Mouse (Mus musculus) c-Kit-negative CD71-positive TER-119-positive erythroid progenitor cells, embryonic 14.5 days (primary cell): ENCODE results near the gene Adamts8.

Experiments used
- DNase-seq: peaks from one replicate; pipeline ENCODE4 v3.0.0-alpha.2; 2013; ENCODE audit warnings: low read depth, low spot score

Gene Adamts8

DNA sequence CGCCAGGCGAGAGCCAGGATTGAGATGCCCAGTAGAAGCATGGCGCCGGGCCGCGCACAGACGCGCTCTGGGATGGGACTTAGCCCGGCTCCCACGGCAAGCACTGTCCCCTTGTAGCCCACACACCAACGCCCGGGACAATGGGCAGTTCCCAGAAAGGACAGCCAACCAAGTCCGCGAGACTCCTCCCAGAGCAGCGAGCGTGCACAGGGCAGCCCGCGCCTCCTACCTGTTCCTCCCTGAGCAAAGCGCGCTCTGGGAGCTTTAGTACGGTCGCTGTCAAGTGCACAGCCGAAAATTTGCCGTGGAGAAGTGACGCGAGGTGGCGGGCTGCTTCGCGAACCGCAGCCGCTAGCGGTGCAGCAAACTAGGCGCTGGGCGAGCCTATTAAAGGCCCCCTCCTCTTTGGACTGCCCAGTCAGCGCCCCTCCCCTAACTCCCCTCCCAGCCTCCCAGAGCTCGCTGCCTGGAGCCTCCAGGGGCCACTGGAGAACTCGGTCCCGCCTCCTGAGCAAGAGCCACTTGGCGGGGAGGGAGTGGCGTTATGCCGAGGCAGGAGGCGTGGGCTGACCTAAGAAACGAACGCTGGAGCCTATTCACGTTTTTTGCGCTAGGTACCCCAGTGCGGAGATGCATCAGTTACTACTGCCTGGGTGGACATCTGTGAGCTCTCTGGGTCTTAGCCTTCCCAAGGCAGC, 20.0 kb upstream of the Adamts8 start, which contains the start of gene Adamts15:
Gene Adamts15, minus strand, starts transcription at position 256 of the 698 bp plus-strand sequence.
- no peak for DNase-seq

DNA sequence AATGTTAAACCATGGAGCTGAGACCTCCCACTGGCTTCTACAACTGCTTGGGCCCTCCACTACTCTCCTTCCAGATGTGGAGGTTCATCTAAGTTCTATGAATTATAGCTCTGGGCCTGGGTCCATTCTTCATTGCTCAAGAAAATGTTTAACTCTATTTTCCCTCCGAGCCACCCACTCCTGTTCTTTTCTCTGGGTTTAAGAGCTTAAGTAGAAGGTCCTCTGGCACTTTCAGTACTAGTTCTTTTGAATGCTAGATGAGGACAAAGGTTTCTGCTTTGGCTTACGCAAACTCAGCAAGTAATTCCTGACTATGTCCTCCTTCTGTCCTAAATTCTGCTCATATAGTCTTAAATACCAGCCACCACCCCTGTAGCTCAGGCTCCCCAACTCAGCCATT, 13.6 kb upstream of the Adamts8 start:
- DNase-seq: no peak

DNA sequence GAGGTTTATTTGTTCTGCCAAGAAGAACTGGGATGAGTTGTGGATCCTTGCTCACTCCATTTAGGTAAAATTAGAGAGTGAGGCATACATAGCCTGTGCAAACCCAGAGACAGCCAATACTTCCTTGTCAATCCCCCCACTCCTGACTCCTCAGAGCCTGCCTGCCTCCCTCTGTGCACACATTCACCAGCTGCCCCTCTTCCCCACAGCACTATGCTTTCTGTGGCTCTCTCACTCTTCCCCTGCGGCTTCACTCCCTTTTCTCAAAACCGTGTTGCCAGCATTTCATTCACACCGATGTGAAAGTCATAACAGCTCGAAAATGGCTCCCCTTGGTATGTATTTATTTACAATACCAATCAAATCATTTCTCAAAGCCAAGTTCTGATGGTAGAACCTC, 10.0 kb upstream of the Adamts8 start:
- no peak for DNase-seq

DNA sequence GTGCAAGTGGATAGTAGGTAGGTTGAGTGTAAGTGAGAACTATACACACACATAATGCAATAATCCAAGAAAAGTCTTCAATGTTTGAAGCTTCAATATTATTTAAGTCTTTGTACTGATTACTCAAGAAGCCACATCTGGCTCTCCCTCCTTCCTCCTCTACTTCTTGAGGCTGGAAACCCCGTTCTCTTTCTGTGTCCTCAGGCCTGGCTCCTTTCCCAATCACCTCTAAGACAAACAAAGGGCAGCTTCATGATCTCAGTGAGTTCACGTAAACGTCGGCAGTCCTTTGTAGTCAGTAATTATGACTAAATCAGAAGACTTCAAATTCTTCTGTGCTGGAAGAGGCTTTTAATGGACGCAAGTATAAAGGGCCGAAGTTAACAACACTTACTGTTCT, 7.5 kb upstream of the Adamts8 start:
- DNase-seq: no peak

DNA sequence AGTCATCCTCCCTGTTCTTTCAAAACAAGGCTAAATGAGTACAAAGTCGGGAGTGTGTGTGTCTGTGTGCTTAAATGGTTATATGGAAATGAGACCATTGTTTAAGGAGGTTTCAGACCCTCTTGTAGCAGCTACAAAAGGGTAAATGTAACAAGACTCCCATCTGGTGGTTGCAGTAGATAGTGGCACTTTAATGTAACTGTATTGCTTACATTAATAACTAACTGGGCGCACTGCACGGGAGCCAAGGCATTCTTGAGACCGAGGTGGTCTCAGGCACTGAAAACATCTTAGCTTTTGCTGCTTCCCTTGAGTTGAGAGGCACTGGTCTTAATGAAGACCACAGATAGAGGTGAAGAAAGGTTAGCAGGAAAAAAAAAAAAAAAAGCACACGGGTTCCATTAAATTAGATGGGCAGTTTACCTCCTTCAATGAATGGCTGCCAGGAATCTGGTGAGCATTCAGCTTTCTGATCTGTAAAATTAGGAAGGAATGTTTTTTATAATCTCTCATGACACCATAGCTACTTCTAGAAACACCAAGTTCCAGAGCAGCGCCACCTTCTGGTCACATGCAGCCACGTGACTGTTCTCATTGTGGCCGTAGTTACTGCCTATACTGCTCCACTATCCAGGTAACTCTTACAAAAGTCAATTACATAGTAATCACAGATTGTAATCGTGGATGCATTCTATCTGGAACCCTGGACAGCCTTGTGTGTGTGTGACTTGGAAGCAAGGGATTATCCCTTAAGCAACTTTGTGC, 5.5 kb upstream of the Adamts8 start:
- no peak for DNase-seq

DNA sequence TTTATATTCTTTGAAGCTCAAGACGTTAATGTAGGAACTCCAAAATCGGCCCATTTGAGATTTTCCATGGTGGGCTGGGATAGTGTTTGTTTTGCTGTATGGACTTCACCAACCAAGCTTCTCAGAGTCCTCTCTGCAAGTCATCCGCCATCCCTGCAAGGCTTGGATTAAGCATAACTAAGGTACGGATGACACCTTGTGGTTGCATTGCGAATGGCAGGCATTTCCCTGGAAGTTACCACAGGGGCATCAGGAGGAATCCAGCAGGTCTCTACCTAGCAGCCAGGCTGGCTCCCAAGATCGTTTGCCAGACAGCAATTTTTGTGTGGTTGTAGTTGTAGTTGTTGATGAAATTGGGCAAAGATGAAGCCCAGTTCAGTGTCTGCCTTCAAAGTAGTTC, 2.0 kb upstream of the Adamts8 start:
- no peak for DNase-seq

DNA sequence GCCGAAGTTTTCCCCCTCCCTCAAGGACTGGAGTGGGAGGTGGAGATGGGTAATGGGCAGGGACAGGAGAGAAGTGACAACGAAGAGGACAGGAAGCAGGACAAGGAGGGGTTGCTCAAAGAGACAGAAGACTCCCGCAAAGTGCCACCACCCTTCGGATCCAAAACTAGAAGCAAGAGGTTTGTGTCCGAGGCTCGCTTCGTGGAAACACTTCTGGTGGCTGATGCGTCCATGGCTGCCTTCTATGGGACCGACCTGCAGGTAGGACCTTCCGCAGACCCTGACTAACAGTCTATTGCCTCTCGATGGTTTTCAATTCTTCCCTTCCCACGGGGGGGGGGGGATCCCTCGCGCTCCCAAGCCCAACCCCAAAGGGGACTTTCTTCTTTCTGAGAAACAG, 979 bp downstream of the Adamts8 start:
- no peak for DNase-seq

DNA sequence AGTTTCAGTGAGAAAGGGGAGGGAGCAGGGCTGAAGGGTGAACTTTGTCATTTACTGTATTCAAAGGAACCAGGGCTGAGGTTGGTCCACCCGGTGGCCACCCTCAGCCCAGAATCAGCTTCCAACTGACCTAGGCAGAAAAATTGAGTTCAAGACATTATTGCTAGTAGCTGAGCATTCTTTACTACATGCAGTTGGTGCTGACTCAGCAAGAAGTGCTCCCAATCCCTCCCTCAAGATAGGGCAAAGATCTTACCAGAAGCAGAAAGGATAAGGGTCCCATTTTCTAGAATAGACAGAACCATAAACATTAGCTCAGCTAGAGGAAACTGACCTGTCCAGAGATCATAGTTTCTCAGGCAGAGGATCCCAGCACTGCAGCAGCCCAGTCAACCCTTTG, 1.9 kb downstream of the Adamts8 start:
- DNase-seq: no peak

DNA sequence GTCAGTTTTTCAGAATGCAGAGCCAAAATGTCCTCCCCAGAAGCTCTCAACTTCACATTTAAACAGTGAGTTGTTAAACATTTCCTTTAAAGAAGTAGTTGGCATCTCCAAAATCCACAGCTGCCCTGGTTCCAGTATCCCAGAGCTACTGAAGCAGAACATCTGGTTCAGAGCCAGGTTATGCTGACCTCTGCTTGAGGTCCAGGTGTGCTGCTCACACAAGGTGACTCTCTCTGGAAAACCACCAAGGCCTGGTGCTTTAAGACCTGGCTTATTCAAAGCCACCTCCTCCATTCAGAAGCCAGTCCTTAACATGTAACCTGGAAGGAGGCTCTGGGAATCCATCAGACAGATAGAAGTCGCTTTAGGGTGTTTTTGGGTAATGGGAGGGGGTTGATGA, 2.9 kb downstream of the Adamts8 start:
- no peak for DNase-seq

DNA sequence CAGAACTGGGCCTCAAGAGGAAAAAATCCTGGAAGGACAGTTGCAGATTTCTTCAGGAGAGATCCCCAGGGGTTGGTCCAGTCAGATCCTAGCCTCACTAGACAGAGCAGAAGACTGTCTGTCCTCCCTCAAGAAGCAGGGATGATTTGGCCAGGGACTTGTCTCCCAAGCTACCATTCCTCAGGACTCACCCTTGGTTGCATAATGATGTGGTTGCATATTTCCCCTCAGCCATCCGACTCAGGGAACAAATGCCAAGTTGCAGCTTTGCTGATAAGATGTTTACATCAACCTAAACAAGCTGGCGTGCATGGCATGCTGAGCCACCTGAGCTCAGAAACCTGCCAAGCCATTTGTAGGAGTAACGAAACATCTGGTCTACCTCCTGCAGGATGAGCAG, 7.1 kb downstream of the Adamts8 start:
- no peak for DNase-seq

DNA sequence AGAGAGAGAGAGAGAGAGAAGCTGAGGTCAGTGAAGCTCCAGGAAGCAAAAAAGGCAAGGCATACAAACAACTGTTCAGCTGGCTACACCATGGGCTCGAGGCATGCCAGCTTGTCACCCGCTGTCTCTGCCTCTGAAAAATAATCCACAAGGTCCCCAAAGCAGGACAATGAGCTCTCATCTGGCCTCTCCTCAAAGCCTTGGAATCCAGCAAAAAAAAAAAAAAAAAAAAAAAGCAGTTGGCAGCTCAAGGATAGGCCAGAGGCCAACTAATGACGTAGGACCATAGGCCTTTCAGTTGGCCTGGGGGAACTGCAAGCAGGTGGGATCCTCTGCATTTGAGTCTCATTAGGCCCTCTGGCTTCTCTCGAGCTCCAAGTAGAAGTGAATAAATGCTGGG, 7.6 kb downstream of the Adamts8 start:
- DNase-seq: no peak

DNA sequence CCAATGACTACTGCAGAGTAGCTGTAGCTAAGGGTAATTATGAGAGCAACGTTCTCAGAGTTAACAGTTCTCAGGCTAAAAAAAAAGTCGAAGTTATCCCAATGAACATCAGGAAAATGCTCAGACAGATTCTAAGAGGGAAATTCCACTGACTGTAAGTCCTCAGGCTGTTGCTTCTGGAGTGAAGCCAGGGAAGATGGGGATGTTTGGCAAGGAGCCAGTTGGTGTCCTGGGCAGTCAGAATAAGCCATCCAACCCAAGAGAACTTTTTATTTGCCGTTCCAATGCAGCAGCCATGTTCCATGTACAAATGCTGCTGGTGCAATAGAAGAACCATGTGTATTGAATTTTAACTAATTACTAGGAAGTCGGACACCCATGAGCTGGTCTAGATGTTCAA, 8.2 kb downstream of the Adamts8 start:
- no peak for DNase-seq

DNA sequence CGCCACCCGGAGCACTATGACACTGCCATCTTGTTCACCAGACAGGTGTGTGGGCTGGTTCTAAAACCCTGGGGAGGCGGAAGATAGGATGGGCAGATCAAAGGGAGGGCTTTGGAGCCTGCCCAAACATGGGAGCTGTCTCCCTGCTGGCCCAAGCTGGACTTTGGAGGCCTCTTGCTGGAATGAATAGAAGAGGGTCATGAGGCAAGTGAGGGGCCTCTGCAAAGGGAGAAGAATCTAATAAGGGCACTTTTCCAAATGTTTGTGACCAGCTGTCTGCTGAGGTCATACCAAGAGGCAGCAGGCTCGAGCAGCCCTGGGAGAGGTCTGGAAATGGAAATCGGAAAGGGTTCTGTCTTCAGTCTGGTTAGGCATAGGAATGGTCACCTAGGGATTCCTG, 9.1 kb downstream of the Adamts8 start:
- DNase-seq: no peak

DNA sequence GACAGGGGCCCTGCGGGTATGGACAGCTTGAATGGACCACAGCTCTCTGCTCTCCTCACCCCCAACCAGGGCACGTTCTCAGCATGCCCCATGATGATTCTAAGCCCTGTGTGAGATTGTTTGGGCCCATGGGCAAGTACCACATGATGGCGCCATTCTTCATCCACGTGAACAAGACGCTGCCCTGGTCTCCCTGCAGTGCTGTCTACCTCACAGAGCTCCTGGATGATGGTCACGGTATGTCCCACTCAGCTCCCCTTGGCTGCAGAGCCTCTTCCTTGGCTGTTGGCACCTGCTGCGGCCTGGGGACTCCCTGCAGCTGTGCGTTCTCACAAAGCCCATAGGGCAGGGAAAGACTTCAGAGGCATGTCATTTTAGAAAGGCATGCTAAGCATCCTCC, 10.9 kb downstream of the Adamts8 start:
- no peak for DNase-seq

DNA sequence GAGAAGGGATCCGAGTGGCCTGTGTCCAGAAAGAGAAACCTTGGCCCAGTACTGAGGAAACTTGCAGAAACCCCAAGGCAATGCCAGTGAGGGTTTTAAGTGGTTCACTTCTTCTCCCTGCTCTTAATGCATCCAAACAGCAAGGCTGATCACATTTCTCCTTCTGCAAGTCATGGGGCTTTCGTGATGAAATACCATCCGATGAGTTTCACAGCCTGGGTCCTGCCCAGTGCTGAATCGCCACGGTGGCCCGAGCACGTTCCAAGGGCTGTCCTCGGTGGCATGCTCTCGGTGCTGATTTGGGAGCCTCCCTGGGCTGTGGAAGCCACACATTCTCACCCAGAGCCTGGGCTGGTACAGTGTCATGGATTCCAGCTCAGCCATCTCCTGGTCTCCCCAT, 12.9 kb downstream of the Adamts8 start:
- no peak for DNase-seq

DNA sequence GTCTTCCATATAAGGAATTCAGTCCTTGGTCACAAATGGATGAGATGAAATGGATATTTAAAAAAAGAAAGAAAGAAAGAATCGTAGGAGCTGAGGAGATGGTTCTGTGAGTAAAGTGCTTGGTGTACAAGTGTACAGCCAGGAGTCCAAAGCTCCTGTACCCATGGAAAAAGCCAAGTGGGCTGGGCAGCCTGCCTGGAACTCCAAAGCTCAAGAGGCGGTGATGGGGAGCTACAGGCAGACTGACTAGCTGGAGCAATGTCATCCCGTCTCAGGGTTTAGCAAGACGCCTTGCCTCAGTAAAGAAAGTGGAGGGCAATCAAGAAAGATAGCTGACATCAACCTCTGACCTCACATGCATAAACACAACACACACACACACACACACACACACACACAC, 21.4 kb downstream of the Adamts8 start:
- DNase-seq: no peak

DNA sequence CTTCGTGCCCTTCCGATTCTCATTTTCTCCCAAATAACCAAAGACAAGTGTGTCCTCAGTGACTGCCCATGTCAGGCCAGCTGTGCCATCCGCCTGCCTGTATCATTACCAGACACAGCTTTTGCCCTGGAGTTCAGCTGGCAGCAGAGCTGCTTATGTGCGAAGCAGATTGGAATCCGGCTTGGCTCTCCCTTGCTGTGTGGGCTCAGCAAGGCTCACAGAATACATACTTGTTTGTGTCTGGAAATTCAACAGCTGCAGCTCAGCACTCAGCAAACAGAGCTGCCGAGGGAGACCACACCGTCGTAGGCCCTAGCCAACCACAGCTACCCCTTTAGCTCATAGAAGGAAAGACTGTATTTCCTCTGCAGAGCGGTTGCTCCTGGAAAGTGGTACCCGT, 22.3 kb downstream of the Adamts8 start:
- DNase-seq: no peak

DNA sequence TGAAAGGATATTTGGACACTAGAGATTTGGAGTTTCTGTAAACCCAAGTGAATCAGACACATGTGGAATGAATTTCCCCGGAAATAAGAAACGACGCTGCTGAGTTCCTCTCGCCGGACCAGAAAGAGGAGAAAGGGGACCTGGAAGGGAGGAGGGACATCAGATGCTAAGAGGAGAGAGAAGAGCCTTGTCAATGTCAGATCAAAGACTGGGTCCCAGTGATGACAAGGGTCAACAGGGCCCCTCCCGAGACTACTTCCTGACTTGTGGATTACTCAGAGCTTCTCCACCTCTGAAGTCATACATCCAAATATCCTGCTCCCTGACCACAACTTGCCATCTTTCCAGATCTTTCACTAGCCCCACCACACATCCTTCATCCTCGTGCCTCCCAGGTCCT, 24.5 kb downstream of the Adamts8 start:
- DNase-seq: no peak

DNA sequence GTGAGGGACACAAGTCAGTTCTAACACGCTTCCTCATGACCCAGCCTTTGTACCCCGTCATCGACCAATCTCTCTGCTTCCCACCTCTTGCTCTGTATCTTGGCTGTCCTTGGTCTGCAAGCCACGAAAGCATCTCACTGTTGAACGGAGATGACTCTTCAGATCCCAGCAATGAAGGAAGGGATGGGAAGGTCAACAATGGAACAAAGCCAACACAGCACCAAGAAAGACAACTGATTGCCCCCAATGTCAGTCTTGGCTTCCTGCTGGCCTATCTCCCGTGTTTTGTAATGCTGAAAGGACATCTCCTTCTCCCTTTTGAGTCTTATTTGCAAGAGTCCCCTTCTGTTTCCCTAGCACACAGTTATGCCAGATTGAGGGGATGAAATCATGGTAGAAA, 25.8 kb downstream of the Adamts8 start:
- no peak for DNase-seq

DNA sequence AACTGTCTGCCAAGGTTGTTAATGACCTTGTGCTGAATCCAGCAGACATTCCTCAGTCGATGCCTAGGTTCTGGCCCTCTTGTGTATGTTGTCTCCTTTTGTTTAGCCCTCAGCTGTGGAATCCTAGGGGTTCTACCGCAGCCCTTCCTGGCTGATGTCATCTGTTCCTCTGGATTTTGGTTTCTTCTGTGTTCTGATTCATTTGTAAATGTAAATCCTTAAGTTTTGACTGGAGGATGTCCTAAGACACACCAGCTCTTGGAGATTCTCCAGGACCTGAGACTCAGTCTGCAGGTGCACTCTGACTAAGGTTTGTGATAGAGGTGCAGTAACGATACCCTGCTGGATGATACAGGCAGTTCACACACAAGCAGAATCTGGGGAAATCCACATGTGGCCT, 27.6 kb downstream of the Adamts8 start:
- DNase-seq: no peak

DNA sequence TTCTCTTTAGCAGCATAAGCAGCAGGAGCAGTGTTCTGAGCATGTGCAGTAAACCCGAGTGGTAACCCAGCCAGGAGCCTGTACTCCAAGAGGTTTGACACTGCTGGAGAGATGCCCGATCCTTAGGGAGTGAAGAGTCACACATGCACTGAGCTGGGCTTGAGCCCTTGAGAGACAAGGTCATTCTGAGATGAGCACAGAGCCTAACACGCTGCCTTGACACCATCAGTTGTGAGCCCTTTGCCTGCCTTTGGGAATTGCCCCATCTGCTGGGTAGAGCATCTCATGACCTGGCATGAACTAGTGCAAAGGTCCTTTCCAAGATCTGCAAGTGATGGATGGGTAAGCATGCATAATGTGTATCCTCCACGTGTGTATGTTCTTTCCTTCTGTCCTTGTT, 29.6 kb downstream of the Adamts8 start:
- no peak for DNase-seq

DNA sequence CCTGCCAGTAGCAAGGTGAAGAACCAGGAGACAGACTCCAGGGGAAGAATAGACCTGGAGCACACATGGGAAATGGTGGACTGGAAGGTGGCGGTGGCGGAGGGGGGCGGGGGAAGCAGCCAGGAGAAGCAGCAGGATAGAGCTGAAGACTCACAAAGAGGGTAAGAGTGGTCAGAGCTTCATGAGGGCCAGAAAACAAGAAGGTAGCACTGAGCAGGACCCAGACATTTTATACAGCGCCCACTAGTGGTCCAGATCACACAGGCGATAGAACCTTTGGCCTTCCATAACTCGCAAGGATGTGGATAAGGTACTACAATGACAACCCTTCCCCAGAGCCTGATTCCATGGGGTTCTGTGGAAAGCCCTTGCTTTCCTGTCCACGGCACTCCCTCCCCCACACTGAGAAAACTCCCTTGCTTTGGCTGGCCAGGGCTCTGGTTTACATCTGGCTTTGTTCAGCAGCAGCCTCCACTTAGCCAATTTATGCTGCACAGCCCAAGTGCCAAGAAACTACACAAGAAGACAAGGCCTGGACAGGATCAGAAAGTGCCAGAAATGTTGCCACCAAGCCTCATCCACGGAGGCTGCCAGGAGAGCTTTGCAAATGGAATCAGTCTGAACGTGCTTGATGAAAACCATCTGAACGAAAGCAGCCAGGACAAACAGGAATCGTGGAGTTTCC, 34.1 kb downstream of the Adamts8 start:
- DNase-seq: no peak

DNA sequence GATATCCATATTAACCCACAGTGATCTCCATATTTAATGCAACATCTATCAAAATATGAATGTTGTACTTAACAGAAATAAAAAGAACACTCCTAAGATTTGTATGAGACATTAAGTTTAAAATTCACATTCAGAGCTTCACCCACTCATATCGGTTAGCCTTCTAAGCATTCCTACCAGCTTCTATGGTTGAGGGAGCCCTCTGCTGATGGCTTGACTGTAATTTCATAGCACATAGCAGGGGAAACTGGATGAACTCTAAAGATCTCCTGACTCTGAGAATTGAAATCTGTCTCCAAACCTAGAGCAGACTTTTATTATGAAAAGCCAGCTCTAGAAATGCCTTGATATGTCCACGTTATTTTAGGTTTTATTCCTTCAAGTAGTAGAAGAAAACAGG, 38.1 kb downstream of the Adamts8 start:
- DNase-seq: no peak
